Mouse (Mus musculus) ES-E14 (cell line): ENCODE results near the gene Gm10057. TPM values are rescaled to one million over a fixed set of nuclear protein-coding genes. Genes with fewer than 3 reads are reported as not detected.
"Not testable (repeated sequence)": the region's sequence is repeated elsewhere in the genome, so short reads cannot be mapped to it uniquely, and the experiment has no call there.

Experiments
- DNase-seq: peaks from one replicate; pipeline ENCODE4 v3.0.0-alpha.2; 2013; ENCODE audit warnings: low read depth, low spot score
- H3K27ac ChIP-seq: 2 replicates; pipeline ENCODE4 v1.5.1; 2012; ENCODE audit warnings: low read depth, mild to moderate bottlenecking, low read length, moderate library complexity, mixed read lengths; ENCODE audit not compliant: poor library complexity, insufficient read depth, severe bottlenecking
- H3K36me3 ChIP-seq: 2 replicates; pipeline ENCODE4 v1.6.1; 2012; ENCODE audit warnings: mild to moderate bottlenecking, low read length, moderate library complexity, mixed read lengths; ENCODE audit not compliant: control insufficient read depth, poor library complexity, insufficient read depth, severe bottlenecking
- H3K4me1 ChIP-seq, 2 experiments: fragments of 150-350 bp in 1 of 2; sonication (generic) in 1 of 2; 2 replicates each; pipeline ENCODE4 v1.6.1; 2012; ENCODE audit warnings: low read length in 2 of 2, mild to moderate bottlenecking in 1 of 2, mixed read lengths in 1 of 2; ENCODE audit not compliant: control insufficient read depth in 2 of 2, insufficient read depth in 2 of 2, poor library complexity in 1 of 2
- H3K4me3 ChIP-seq, 2 experiments: fragments of 150-350 bp in 1 of 2; sonication (generic) in 1 of 2; 2 replicates each; pipeline ENCODE4 v1.5.1; 2012; ENCODE audit warnings: low read length in 2 of 2, low read depth in 1 of 2, mild to moderate bottlenecking in 1 of 2, mixed read lengths in 1 of 2; ENCODE audit not compliant: insufficient read depth in 1 of 2, poor library complexity in 1 of 2, severe bottlenecking in 1 of 2
- H3K9ac ChIP-seq: 2 replicates; pipeline ENCODE4 v1.6.1; 2012; ENCODE audit warnings: low read depth, mild to moderate bottlenecking, low read length, mixed read lengths; ENCODE audit not compliant: poor library complexity, insufficient read depth, severe bottlenecking
- H3K9me3 ChIP-seq: fragments of 150-350 bp; sonication (generic); 2 replicates; pipeline ENCODE4 v1.6.1; 2012; ENCODE audit warnings: low read depth, mild to moderate bottlenecking, low read length; ENCODE audit not compliant: control insufficient read depth, insufficient read depth
- in situ Hi-C, 2 experiments: fragments of 600-800 bp; cut with MboI; formaldehyde crosslinking; loops; one replicate each; pipeline ENCODE4 v1.15.1; 2025; ENCODE audit warnings: low sequenced_read_pairs in 2 of 2, inconsistent platforms in 1 of 2; ENCODE audit not compliant: unreplicated experiment in 2 of 2
- total RNA-seq: library from RNA; depleted of rRNA; stranded (reverse); fragments of 300-350 nt; gene quantifications from 2 replicates; pipeline ENCODE4 v1.2.3, GENCODE M21; 2012; rRNA removed

The Gm10057 gene
- total RNA-seq: not detected in 2 replicates

DNA sequence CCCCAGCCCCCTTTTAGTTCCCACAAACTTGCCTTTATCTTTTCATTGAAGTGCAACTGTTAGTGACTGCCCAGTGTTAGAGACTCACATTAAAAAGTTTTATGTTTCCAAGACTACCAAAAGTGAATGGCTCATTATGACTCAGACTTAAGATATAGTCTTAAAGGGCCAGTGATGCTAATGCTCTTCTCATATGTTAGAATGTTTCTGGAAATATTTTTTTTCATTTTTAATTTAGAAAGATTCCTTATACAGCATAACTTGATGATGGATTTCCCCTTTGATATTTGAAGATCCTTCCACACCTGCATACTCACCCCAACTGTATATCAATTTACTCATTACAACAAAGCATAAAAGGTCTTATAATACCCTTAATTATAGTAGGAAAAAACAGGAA, at the start of gene Gm10057:
Gene Gm10057, minus strand, starts transcription at position 101 of the 400 bp plus-strand sequence.
- DNase-seq, H3K4me1 ChIP-seq, H3K9me3 ChIP-seq, in situ Hi-C loops, H3K27ac ChIP-seq, H3K9ac ChIP-seq, H3K36me3 ChIP-seq, H3K4me3 ChIP-seq: not testable (repeated sequence)

DNA sequence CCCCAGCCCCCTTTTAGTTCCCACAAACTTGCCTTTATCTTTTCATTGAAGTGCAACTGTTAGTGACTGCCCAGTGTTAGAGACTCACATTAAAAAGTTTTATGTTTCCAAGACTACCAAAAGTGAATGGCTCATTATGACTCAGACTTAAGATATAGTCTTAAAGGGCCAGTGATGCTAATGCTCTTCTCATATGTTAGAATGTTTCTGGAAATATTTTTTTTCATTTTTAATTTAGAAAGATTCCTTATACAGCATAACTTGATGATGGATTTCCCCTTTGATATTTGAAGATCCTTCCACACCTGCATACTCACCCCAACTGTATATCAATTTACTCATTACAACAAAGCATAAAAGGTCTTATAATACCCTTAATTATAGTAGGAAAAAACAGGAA, 21.1 kb downstream of the Gm10057 start, which contains the start of gene 4921511M17Rik:
Gene 4921511M17Rik, minus strand, starts transcription at position 101 of the 400 bp plus-strand sequence.
- H3K4me1 ChIP-seq, DNase-seq, in situ Hi-C loops, H3K9me3 ChIP-seq, H3K9ac ChIP-seq, H3K4me3 ChIP-seq, H3K27ac ChIP-seq, H3K36me3 ChIP-seq: not testable (repeated sequence)

DNA sequence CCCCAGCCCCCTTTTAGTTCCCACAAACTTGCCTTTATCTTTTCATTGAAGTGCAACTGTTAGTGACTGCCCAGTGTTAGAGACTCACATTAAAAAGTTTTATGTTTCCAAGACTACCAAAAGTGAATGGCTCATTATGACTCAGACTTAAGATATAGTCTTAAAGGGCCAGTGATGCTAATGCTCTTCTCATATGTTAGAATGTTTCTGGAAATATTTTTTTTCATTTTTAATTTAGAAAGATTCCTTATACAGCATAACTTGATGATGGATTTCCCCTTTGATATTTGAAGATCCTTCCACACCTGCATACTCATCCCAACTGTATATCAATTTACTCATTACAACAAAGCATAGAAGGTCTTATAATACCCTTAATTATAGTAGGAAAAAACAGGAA, 42.3 kb downstream of the Gm10057 start, which contains the start of gene Samt1:
Gene Samt1, minus strand, starts transcription at position 101 of the 400 bp plus-strand sequence.
- H3K36me3 ChIP-seq, H3K27ac ChIP-seq, H3K9me3 ChIP-seq, H3K4me1 ChIP-seq, DNase-seq, H3K4me3 ChIP-seq, in situ Hi-C loops, H3K9ac ChIP-seq: not testable (repeated sequence)

Other genes starting within 250 kb of the Gm10057 start
- 3.1 and 4.4 TPM in 2 replicates for gene Spin2c, start 222.8 kb downstream of the Gm10057 start, total RNA-seq
- gene Samt1, start 42.4 kb downstream of the Gm10057 start, total RNA-seq: not detected in 2 replicates
- not detected in 2 replicates for gene 4921511M17Rik, start 21.2 kb downstream of the Gm10057 start, total RNA-seq
- gene Gm15140, start 65.6 kb upstream of the Gm10057 start, total RNA-seq: not detected in 2 replicates